ENCODE assay signal across 16 mouse cellular contexts in the genomic region with DNA sequence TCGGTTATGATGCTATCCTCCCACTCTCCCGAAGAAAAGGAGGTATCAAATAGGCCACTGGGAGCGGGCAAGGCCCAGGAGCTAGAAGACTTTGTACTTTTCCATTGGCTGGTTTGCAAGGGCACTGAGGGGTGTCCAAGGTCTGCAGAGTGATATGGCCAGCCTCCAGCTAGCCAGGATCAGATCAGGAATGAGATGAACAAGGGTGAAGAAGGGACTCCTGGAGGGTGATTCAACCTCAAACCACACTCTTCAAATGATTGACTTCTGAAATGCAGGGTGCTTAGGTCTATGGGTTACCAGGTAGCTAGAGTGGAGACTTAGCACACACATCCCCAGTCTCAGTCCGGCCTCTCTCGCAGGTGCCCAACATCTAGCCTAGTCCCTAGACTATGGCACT. TPM values are rescaled to one million over a fixed set of nuclear protein-coding genes. Genes with fewer than 3 reads are reported as not detected.
A peak's percentile ranks its signal among the peaks of the same experiment; 100 is the strongest.
DNase-seq lines count a peak whose midpoint lies in the region; ATAC-seq and TF ChIP-seq lines count a peak whose summit lies in the region.
"Had no signal": no experiment of that assay in that cellular context is flagged by ENCODE, and none has a peak within 500 bp of the region (broad histone marks: within the 10 kb centered on the region; RNA-seq: fewer than 3 reads in every experiment).

No protein-coding gene starts in this region.

- no peaks in the 10 kb centered on the region for H3K27me3 ChIP-seq in intestine, embryonic 16.5 days (replicated peaks; ENCODE audit: control insufficient read depth, insufficient read depth, low read length)
- no peaks in the 10 kb centered on the region for H3K27me3 ChIP-seq in kidney, postnatal 0 days (ENCODE audit: insufficient read depth, low read length)
- no peaks in the 10 kb centered on the region for H3K27me3 ChIP-seq in stomach, postnatal 0 days (ENCODE audit: control insufficient read depth, insufficient read depth, low read length)
- H3K27me3 ChIP-seq: liver, embryonic 13.5 days had no signal

- H3K9ac ChIP-seq in intestine, embryonic 16.5 days (ENCODE audit: low read depth, low read length) = no peak overlapping the region
- no peak overlapping the region for H3K9ac ChIP-seq in kidney, postnatal 0 days (ENCODE audit: low read depth, low read length)
- H3K9ac ChIP-seq in stomach, postnatal 0 days (ENCODE audit: low read length) = no peak overlapping the region
- H3K9ac ChIP-seq: liver, embryonic 13.5 days had no signal

- no peak overlapping the region for H3K4me3 ChIP-seq in intestine, embryonic 16.5 days (ENCODE audit: low read length)
- no peak overlapping the region for H3K4me3 ChIP-seq in kidney, postnatal 0 days (replicated peaks; ENCODE audit: low read depth, low read length)
- no peak overlapping the region for H3K4me3 ChIP-seq in stomach, postnatal 0 days (ENCODE audit: low read depth, low read length)
- H3K4me3 ChIP-seq: liver, embryonic 13.5 days had no signal

- H3K4me2 ChIP-seq in intestine, embryonic 16.5 days (ENCODE audit: low read depth, low read length) = no peak overlapping the region
- H3K4me2 ChIP-seq in kidney, postnatal 0 days (ENCODE audit: low read length) = no peak overlapping the region
- no peak overlapping the region for H3K4me2 ChIP-seq in stomach, postnatal 0 days (replicated peaks; ENCODE audit: low read depth)
- H3K4me2 ChIP-seq: liver, embryonic 13.5 days had no signal

- intact Hi-C loops in heart, postnatal 10 days (cut with DNase I) = no loop called here

- no peaks in the 10 kb centered on the region for H3K36me3 ChIP-seq in intestine, embryonic 16.5 days (ENCODE audit: control insufficient read depth, insufficient read depth, low read length)
- H3K36me3 ChIP-seq in kidney, postnatal 0 days (ENCODE audit: insufficient read depth, low read length) = no peaks in the 10 kb centered on the region
- no peaks in the 10 kb centered on the region for H3K36me3 ChIP-seq in stomach, postnatal 0 days (ENCODE audit: control insufficient read depth, insufficient read depth, low read length)
- H3K36me3 ChIP-seq: G1E; liver, embryonic 13.5 days had no signal

- WGBS in intestine, embryonic 16.5 days = 53% methylated on average over 5 of the region's 5 CpGs
- WGBS in kidney, postnatal 0 days = 51% methylated on average over 5 of the region's 5 CpGs
- 67% methylated on average over 5 of the region's 5 CpGs for WGBS in stomach, postnatal 0 days

- H3K9me3 ChIP-seq in intestine, embryonic 16.5 days (ENCODE audit: control insufficient read depth, low read length) = no peaks in the 10 kb centered on the region
- no peaks in the 10 kb centered on the region for H3K9me3 ChIP-seq in kidney, postnatal 0 days (replicated peaks; ENCODE audit: low read length)
- no peaks in the 10 kb centered on the region for H3K9me3 ChIP-seq in stomach, postnatal 0 days (ENCODE audit: control insufficient read depth, low read length)
- H3K9me3 ChIP-seq: G1E; liver, embryonic 13.5 days had no signal

- ATAC-seq in intestine, embryonic 16.5 days = peak; percentile 32
- ATAC-seq in kidney, postnatal 0 days (replicated peaks; ENCODE audit: low FRiP score, low read depth) = peak; percentile 63; the same call in 1 of the 2 replicates
- no peak for ATAC-seq in stomach, postnatal 0 days (ENCODE audit: low FRiP score, low TSS enrichment)

- no peak for TF ChIP-seq EP300 in stomach, postnatal 0 days (optimal IDR thresholded peaks at IDR 0.05)

- TF ChIP-seq CTCF in kidney, postnatal 0 days (IDR thresholded peaks at IDR 0.05; ENCODE audit: low read depth) = peak; percentile 23; the same call in 1 of the 2 replicates
- TF ChIP-seq CTCF in stomach, postnatal 0 days (IDR thresholded peaks at IDR 0.05; ENCODE audit: low read depth) = 0 out of 2 replicates have a peak, but pooled peaks have one; percentile 2

- peaks cover 21% of the 10 kb centered on the region for H3K4me1 ChIP-seq in intestine, embryonic 16.5 days (ENCODE audit: control insufficient read depth, insufficient read depth, low read length)
- H3K4me1 ChIP-seq in kidney, postnatal 0 days (replicated peaks; ENCODE audit: insufficient read depth, low read length) = peaks cover 12% of the 10 kb centered on the region
- H3K4me1 ChIP-seq in stomach, postnatal 0 days (replicated peaks; ENCODE audit: control insufficient read depth, insufficient read depth) = peaks cover 4% of the 10 kb centered on the region; the same call in 1 of the 2 replicates

- DNase-seq in ovary, adult 18-20 months (ENCODE audit: low spot score) = peak; percentile 80
- no peak for DNase-seq in ovary, postnatal 10 days (ENCODE audit: low spot score)
- DNase-seq in kidney, postnatal 0 days (ENCODE audit: low spot score) = peak; percentile 65
- DNase-seq in stomach, postnatal 0 days (ENCODE audit: low spot score) = no peak
- DNase-seq in heart, postnatal 10 days = no peak
- no peak for DNase-seq in thymus, postnatal 25 days
- DNase-seq in spleen, postnatal 36 days (ENCODE audit: low spot score in 2 of 2) = no peak
- DNase-seq: cerebellum, adult 2 months; embryo, embryonic 11 days; heart, postnatal 36 days; liver, embryonic 13.5 days; thymus, adult 18-20 months had no signal

- H3K27ac ChIP-seq in intestine, embryonic 16.5 days (ENCODE audit: low read length) = no peak overlapping the region
- H3K27ac ChIP-seq in kidney, postnatal 0 days = peak overlapping the region; percentile 77
- peak overlapping the region; percentile 79 for H3K27ac ChIP-seq in stomach, postnatal 0 days (replicated peaks)
- H3K27ac ChIP-seq: liver, embryonic 13.5 days had no signal

RNA-seq across cellular contexts. Expression of gene Ehf, which starts 9.3 kb away (rescaled TPM):
- 28.9 and 29.8 TPM in 2 replicates for polyA plus RNA-seq in intestine, embryonic 16.5 days (2015; fragmentation: Nextera tagmentation; extraction: Ambion mirVana)
- 23.3 and 23.5 TPM in 2 replicates for polyA plus RNA-seq in kidney, postnatal 0 days (2015; fragmentation: Nextera tagmentation; extraction: Ambion mirVana)
- 56.8 and 65.4 TPM in 2 replicates for polyA plus RNA-seq in stomach, postnatal 0 days (2015; fragmentation: Nextera tagmentation; extraction: Ambion mirVana)
- under 1 TPM; 0.05 TPM for total RNA-seq in heart, postnatal 10 days (2021)
- total RNA-seq: heart, postnatal 36 days; layer of hippocampus, postnatal 14 days had no signal
- polyA plus RNA-seq: C2C12 had no signal

Comparison
In these comparisons a context has a peak if more than half of its experiments do, and no peak if none do; other contexts are left out.
1. DNase-seq: peak in ovary, adult 18-20 months (single experiment) and kidney, postnatal 0 days (single experiment); none in ovary, postnatal 10 days (single experiment), stomach, postnatal 0 days (single experiment), heart, postnatal 10 days (0 of 2), thymus, postnatal 25 days (single experiment) and spleen, postnatal 36 days (0 of 2).